ENCODE assay signal across 9 mouse cellular contexts in genomic region chr17:85949919-85950505, GRCm38 (mm10).
DNase-seq lines count a peak whose midpoint lies in the region; ATAC-seq and TF ChIP-seq lines count a peak whose summit lies in the region.
"Had no signal": no experiment of that assay in that cellular context is flagged by ENCODE, and none has a peak within 500 bp of the region (broad histone marks: within the 10 kb centered on the region; RNA-seq: fewer than 3 reads in every experiment).

No protein-coding gene starts in this region.

- H3K36me3 ChIP-seq in limb, embryonic 14.5 days (ENCODE audit: control insufficient read depth, insufficient read depth, low read length), result no peaks in the 10 kb centered on the region

- no peak overlapping the region for H3K4me2 ChIP-seq in limb, embryonic 14.5 days (replicated peaks; ENCODE audit: low read depth, low read length, severe bottlenecking)

- no peak overlapping the region for H3K27ac ChIP-seq in gastrocnemius, adult 2 months
- no peak overlapping the region for H3K27ac ChIP-seq in limb, embryonic 14.5 days (replicated peaks; ENCODE audit: low read depth, low read length)
- H3K27ac ChIP-seq: heart, adult 2 months had no signal

- no peak for TF ChIP-seq POLR2A in limb, embryonic 14.5 days (IDR thresholded peaks at IDR 0.05; ENCODE audit: borderline replicate concordance, extremely low read depth, insufficient read depth, insufficient read length)

- 30% methylated on average over 14 of the region's 14 CpGs for WGBS in limb, embryonic 14.5 days

- intact Hi-C loops in gastrocnemius, adult 2 months (cut with DNase I), result no loop called here
- intact Hi-C loops in left cerebral cortex, postnatal 4 days (cut with DNase I), result no loop called here
- intact Hi-C loops in heart, postnatal 10 days (cut with DNase I), result no loop called here

- peak; percentile 73; the same call in 1 of the 2 replicates for ATAC-seq in limb, embryonic 14.5 days (ENCODE audit: low FRiP score, low read depth)

- H3K4me1 ChIP-seq in limb, embryonic 14.5 days (ENCODE audit: control insufficient read depth, insufficient read depth, low read length), result peaks cover 15% of the 10 kb centered on the region

- H3K9me3 ChIP-seq in limb, embryonic 14.5 days (ENCODE audit: control insufficient read depth, low read length), result no peaks in the 10 kb centered on the region

- peak overlapping the region; percentile 30 for H3K4me3 ChIP-seq in gastrocnemius, adult 2 months
- H3K4me3 ChIP-seq in limb, embryonic 14.5 days (replicated peaks; ENCODE audit: low read length), result no peak overlapping the region
- H3K4me3 ChIP-seq: heart, adult 2 months had no signal

- no peak for DNase-seq in gastrocnemius, adult 2 months
- no peak for DNase-seq in gastrocnemius, postnatal 4 days (ENCODE audit: low spot score in 2 of 2)
- peak; percentile 37 for DNase-seq in testis, postnatal 10 days (ENCODE audit: low spot score)
- no peak for DNase-seq in testis, postnatal 14 days (ENCODE audit: low spot score)
- peak; percentile 35 for DNase-seq in limb, embryonic 14.5 days (ENCODE audit: low spot score)
- peak; percentile 57 for DNase-seq in retina, postnatal 1 day
- no peak for DNase-seq in left cerebral cortex, postnatal 4 days
- DNase-seq in heart, postnatal 10 days, result no peak

- H3K27me3 ChIP-seq in limb, embryonic 14.5 days (ENCODE audit: control insufficient read depth, insufficient read depth, low read length), result no peaks in the 10 kb centered on the region

- no peak overlapping the region for H3K9ac ChIP-seq in limb, embryonic 14.5 days (ENCODE audit: low read depth, low read length, severe bottlenecking)

- TF ChIP-seq CTCF in gastrocnemius, adult 2 months (IDR thresholded peaks at IDR 0.05), result no peak

Comparison
In these comparisons a context has a peak if more than half of its experiments do, and no peak if none do; other contexts are left out.
1. DNase-seq: peak in testis, postnatal 10 days (single experiment), limb, embryonic 14.5 days (single experiment) and retina, postnatal 1 day (single experiment); none in gastrocnemius, adult 2 months (single experiment), gastrocnemius, postnatal 4 days (0 of 2), testis, postnatal 14 days (single experiment), left cerebral cortex, postnatal 4 days (single experiment) and heart, postnatal 10 days (0 of 2).